Mouse (Mus musculus) MN1 (cell line): ENCODE data around the gene Plvap.

Experiments used
- DNase-seq: peaks from one replicate; pipeline ENCODE4 v3.0.0-alpha.2; 2016; ENCODE audit warnings: low spot score

The Plvap gene

DNA sequence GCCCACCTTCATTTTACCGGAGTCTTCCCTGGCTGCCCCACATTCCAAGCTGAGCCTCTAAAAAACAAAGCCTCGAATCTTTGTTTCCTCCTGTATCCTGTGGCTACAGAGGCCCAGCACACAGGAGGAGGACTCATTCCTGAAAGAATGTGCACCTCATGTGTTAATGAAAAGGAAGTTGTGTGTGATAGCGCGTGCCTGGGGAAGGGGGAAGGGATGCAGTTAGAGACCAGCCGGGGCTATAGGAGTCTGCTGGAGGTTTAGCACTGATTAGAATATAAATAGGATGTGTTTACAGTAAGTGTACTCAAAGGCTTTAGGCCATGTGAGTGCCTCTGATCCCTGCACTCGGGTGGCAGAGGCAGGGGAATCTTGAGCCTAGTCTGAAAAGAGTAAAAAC lies 14.7 kb upstream of the Plvap start:
- no peak for DNase-seq

GRCm38 (mm10) chr8:71525226-71526050 lies 13.9 kb upstream of the Plvap start, which contains the start of gene Ccdc194:
Ccdc194 (minus strand) TSS chr8:71525711.
- DNase-seq, result no peak

DNA sequence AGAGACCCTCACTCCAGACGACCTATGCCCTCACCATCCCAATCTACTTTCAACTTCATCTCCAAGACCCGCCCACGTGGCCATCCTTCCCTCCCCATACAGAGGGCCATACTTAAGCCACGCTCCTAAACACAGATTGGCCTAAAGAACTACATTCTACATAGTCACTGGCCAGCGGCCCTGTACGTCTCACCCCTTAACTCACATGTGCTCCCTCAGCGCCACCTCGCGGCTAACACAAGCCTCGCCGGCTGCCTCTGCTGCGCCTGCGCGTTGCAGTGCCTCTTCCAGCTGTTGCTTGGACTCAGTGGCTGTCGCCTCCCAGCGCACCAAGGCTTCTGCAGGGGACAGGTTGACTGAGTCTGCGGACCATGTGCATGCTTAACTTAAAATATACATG lies 10.1 kb upstream of the Plvap start:
- DNase-seq, result peak; percentile 99

DNA sequence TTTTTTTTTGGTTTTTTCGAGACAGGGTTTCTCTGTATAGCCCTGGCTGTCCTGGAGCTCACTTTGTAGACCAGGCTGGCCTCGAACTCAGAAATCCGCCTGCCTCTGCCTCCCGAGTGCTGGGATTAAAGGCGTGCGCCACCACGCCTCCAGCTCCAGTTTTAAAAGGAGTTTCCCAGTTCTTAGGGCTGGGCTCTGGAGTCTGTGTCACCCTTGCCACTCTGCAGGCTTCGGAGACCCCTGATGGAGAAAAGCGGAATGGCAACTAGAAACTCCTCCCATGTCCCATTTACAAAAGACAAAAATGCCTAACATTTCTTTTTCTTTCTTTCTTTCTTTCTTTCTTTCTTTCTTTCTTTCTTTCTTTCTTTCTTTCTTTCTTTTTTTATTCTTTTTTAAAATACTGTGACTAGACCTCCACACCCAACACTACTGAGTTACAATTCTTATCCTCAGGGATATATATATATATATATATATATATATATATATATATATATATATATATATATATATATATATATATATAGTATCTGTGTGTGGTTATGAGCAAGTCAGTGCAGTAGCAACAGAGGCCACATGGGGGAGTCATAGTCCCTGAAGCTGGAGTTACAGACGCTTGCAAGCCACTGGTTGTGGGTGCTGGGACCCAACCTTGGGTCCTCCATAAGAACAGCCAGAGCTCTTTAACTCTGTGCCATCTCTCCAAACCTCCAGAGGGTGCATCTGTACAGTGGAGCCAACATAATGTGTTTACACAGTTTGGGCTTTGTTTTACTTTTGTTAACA lies 7.7 kb upstream of the Plvap start:
- peak; percentile 90 for DNase-seq

DNA sequence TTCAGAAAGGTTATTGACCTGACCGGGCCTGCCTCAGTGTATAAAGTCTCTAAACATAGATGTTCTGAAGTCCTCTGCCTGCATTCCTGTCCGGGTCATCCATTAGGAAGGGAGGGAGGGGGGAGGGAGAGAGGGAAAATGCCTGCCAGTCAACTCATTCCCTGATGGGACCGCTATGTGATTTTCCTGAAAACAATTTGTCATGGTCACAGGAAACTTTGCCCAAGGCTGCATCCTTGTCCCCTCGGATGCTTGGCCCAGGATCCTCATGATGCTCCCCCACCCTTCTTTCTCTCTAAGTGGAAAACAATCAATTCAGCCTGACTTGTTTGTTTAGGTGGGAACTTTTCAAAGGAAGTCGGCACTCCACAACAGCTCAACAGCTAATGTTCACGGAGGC lies 5.2 kb upstream of the Plvap start:
- DNase-seq, result no peak

DNA sequence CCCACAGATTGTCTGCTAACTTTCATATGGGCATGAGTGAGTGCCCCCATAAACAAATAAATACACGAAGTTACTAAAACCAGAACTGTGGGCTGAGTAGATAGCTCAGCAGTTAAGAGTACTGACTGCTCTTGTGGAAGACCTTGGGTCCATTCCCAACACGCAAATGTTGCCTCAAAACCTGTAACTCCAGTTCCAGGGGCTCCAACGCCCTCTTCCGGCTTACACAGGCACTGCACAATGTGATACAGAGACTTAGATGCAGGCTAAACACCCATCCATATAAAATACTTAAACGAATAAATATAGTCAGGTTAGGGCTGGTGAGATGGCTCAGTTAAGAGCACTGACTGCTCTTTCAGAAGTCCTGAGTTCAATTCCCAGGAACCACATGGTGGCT lies 3.5 kb upstream of the Plvap start:
- DNase-seq, result no peak

DNA sequence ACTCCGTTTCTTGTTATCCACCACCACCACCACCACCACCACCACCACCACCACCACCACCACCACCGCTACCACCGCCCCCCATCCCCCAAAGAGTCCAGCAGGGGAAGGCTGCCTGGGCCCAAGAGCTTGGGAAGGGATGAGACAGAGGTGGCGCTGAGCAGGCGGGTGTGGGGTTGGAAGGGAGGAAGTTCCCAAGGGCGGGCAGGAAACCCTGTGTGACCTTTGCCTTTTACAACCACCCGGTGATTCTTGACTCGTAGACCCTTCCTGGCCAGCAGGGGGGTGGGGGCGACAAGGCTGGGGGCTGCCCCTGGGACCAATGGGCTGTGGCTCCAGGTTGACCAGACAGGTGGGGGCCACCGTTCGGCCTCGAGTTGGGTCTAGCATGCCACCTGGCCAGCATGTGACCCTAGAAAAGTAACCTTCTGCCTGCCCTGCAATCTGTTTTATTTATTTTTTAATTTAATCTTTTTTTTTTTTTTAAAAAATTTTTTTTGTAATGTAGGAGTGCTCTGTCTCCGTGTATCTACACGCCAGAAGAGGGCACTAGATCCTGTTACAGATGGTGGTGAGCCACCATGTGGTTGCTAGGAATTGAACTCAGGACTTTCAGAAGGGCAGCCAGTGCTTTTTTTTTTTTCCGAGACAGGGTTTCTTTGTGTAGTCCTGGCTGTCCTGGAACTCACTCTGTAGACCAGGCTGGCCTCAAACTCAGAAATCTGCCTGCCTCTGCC lies 1.6 kb upstream of the Plvap start:
- no peak for DNase-seq

- DNase-seq, result peak; percentile 61
Observed at GRCm38 (mm10) chr8:71509316-71509715, 2.2 kb downstream of the Plvap start.

DNA sequence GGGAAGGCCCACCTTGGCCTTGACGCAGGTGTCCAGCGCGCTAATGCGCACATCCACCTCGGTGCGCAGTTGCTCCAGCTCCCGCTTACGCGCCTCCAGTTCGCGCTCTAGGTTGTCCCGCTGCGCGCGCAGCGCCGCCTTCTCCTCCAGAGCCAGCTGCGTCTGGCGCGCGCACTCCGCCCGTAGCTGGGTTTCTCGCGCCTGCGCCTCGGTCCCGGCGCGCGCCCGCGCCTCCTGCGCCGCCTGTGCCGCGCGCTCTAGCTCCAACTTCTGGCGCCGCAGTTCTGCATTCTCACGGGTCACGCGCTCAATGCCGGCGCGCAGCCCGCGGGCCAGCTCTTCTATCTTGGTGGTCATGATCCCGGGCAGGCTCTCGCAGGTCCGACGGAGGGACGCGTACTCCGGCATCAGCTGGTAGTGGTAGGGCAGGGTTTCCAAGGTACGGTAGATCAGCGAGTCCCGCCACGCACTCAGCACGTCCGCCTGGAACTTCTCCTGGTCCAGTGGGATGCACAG lies 3.9 kb downstream of the Plvap start:
- DNase-seq, result peak; percentile 85

GRCm38 (mm10) chr8:71505979-71506378 lies 5.6 kb downstream of the Plvap start:
- DNase-seq, result peak; percentile 68

DNA sequence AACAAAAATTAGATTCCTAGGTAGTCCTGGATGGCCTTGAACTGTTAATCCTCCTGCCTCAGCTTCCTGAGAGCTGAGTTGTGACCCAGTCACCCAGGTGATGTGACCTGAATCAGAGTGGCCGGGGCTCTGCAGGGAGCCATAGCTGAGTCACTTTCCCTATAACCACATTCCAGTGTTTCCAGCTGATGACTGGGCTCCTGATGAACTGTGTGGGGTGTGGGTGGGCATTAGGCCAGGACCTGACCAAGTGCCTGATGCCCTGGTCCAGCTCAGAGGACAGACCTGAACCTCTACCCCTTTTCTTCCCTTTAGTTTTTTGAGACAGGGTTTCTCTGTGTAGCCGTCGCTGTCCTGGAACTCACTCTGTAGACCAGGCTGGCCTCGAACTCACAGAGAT lies 6.2 kb downstream of the Plvap start:
- no peak for DNase-seq

GRCm38 (mm10) chr8:71504349-71504748 lies 7.2 kb downstream of the Plvap start:
- no peak for DNase-seq

GRCm38 (mm10) chr8:71498816-71499690 lies 12.5 kb downstream of the Plvap start:
- DNase-seq, result no peak

DNA sequence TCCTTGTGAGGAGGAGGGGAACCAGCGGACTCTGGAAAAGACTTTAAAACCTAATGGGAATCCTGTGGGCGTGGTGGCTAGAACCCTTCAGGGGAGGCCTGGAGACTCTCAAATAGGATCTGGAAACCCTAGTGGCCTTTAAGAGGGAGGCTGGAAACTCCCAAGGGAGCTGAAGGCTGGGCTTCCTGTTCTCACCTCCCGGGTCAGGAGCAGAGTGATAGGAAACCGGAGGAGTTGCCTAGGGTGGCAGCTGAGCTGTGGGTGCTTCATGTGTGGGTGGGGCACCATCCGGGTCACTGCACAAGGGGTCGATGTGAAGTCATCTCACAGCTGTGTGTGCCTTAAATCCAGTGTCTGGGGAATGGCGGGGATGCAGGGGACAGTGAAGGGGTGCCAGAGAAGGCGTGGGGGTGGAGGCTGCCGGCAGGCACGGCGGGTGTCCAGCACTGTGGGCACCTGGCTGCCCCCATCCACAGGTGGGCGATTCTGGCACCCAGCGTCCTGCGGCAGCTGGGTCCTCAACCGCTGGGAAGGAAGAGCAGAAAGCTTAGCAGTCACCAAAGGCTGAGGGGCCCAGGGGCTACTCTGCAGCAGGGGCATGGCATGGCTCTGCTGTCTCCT lies 13.6 kb downstream of the Plvap start:
- peak; percentile 93 for DNase-seq

DNA sequence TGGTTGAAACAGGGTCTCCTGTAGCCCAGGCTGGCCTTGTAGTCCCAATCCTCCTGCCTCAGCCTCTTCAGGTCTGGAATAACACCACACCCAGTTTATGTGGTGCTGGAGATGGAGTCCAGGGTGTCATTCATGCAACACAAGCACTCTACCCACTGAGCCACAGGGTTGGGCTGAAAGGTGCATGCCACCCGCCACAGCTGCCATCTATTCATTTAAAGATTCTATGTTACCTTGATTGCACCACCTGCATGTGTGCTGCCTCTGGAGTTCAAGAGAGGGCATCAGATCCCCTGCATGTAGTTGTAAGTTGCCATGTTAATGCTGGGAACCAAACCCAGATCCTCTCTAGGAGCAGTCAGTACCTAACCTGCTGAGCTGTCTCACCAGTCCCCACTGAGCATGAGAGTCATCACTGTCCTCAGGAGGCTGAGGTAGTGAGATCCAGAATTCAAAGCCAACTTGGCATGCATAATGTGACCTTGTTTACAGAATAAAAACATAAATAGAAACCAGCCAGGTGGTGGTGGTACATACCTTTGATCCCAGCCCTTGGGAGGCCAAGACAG lies 14.4 kb downstream of the Plvap start:
- no peak for DNase-seq

DNA sequence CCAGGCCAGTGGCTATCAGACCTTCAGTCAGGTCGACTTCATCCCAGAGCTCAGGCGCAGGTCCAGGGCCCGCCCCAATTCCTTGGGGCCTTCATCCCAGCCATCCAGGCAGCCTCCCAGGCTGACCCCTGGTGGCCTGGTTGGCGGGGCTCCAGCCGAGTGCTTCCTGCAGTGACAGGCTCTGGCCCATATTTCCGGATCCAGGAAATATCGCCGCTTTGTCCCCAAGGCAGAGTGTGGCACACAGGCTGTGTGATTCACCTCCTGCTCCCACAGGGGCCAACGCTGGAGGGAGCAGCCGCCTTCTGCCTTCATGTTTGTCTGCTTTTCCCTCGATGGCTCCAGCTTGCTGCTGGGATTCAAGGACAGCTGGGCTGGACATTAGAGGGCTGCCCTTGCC lies 15.1 kb downstream of the Plvap start:
- DNase-seq, result peak; percentile 97

DNA sequence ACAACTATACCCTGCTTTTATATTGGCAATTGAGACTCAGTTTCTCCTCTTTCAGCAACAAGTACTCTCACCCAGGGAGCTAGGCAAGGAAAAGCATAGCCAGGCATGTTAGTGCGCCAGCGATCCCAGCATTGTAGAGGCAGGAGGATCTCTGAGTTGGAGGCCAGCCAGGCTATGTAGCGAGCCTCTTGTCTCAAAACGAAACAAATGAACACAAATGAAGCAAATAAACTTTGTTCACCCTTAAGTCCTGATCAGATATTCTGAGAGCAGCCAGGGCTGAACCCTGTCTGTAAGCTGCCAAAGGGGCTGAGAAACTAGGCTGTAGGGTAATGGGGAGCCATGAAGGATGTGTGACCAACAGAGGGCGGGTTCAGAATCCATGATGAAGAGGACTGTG lies 15.7 kb downstream of the Plvap start:
- peak; percentile 53 for DNase-seq

- peak; percentile 94 for DNase-seq
Observed at GRCm38 (mm10) chr8:71495039-71495438, 16.5 kb downstream of the Plvap start.

DNA sequence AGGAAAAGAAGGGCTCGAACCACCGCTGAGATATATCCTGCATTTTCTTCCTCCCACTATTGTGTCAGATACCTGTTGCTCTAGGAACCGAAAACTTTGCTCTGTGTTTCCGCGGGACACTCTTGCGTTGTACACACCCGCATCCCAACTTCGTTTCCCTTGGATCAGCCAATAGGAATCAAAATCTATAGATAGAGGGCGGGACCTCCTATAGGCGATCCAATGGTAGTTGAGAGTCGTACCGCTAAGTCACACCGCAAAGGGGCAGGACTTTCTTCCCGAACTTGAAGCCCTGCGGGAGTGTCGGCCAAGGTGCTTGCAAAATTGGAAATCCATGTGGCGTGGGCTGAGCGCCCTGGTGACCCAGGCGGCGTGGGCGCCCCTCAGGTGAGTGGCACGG lies 23.1 kb downstream of the Plvap start:
- peak; percentile 98 for DNase-seq

- peak; percentile 82 for DNase-seq
Observed at GRCm38 (mm10) chr8:71487691-71488445, 23.7 kb downstream of the Plvap start, which contains the start of gene Gtpbp3. Gtpbp3 (plus strand) TSS chr8:71488103.
